Mouse (Mus musculus) c-Kit-positive CD71-positive TER-119-negative erythroid progenitor cells, embryonic 14.5 days (primary cell): ENCODE results near the gene Rbm41.

Source experiments
- DNase-seq: peaks from one replicate; pipeline ENCODE4 v3.0.0-alpha.2; 2013; ENCODE audit warnings: low read depth

Rbm41 gene

DNA sequence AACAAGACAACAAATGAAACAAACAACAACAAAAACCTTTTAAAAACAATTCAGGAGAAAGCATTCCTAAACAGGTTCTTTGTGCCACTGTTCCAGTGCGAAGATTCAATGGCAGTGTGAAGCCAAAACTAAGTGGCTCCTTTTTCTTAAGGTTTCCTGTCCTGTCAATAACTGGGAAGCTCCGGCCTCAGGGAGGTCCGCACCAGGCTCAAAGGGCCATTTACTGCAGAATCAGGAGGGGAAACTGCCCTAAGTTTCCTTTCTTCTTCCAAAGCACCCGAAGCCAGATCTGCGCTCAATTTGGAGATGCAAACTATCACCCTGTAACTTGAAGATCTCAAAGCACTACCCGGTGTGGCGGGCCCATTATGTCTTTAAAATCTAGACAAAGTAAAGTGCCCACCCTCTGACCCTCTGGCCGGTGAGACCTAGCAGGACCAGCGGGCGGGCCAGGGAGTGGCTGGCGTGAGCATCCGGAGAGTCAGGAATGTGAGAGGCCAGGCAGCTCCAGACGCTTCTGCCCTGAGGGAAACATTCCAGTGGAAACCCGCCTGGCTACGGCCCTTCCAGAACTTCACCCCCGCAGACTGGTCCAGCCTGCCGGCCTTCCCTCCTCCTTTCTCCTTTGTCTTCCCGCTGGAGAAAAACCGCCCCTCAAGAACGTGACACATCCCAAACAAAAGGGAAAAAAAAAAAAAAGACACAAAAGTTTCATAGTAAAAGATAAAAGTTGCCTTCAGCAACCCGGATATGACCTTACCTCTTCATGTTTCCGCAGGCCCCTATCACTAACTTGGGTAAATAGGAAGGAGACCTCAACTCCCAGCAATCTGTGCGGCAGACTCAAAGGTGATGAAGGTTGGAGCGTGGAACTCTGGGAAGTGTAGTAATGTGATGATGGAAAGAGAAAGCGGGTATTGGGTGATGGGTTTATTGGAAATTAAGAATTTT, at the start of gene Rbm41:
Gene Rbm41, minus strand, starts transcription at position 856 of the 951 bp plus-strand sequence.
- DNase-seq: no peak

DNA sequence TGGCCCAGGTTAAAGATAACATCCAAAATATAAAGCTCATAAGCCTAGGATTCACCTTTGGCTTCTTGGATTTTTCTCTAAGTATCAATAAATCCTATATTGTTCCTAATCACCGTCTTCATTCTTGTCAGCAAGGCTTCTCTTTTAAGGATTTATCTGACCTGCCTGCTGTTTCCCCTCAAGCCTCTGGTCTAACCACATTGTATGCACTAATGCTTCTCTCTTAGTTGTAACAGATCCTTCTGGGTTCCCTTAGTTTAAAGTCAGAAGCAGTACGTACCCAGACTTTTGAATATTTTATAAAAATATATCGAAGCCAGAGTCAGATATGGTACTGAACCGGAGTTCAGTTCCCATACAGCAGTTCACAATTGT, 283 bp upstream of the Rbm41 start:
- DNase-seq: no peak

DNA sequence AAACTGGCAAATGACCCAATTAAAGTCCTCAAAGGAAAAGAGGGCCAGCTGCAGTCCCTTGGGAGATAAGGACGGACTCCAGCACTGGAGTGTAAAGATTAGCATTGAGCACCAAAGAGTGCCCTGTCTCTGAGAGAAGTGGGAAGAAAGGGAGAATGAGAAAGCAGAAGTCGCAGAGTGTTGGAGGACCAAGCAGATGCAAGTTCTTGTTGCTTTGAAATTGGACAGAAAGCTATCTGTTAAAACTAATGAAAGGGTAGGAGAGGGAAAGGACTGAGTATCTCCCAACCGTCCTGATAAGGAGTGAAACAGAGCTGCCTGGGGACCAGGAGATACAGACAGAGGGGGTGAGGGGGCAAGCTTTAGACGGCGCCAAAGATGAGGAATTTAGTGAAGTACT, 16.3 kb downstream of the Rbm41 start:
- no peak for DNase-seq

DNA sequence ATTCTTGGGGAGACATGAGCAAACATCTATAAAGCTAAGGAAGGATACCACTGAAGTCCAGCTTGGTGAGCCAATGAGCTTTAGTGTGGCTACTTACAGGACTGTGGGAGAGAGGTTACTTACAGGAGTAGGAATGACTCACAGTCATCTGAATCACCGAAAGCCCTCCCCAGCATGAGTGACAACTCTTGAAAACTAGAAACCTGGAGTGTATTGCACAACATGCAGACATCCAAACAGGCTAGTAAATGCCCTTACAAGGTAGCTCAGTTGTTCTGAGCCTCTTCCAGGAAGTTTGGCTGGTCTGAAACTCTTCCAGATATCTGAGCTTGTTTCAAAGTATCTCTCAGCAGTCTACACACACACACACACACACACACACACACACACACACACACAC, 64.9 kb downstream of the Rbm41 start:
- no peak for DNase-seq

DNA sequence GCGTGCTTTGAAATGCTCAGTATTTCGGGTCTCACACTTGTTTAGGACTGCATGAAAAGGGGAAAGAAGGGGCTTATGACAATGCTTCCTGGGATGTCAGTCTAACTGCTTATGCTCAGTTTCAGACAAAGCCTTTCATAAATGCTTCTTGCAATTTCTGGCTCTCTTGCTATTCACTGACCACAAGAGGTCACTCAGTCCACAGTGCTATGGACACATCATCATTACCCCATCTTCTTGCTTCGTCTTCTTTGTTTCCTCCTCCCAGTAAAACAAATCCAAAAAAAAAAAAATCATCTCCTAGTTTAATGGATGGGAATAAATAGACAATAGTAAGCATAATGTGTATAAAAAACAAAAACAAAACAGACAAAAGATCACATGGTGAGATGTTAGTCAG, 65.9 kb downstream of the Rbm41 start:
- no peak for DNase-seq

DNA sequence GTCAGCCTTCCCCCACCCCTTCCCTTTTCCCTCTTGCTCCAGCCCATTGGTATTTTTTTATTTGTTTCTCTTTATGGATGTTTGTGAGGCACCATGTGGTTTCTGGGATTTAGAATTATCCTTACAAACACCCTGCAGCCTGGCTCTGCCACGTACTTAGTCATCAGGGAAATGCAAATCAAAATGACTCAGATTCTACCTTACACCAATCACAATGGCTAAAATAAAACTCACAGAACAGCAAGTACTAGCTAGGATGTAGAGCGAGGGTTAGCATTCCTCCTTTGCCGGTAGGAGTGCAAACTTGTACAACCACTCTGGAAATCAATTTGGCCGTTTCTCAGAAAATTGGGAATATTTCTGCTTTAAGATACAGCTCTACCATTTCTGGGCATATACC, 77.8 kb downstream of the Rbm41 start:
- DNase-seq: no peak

DNA sequence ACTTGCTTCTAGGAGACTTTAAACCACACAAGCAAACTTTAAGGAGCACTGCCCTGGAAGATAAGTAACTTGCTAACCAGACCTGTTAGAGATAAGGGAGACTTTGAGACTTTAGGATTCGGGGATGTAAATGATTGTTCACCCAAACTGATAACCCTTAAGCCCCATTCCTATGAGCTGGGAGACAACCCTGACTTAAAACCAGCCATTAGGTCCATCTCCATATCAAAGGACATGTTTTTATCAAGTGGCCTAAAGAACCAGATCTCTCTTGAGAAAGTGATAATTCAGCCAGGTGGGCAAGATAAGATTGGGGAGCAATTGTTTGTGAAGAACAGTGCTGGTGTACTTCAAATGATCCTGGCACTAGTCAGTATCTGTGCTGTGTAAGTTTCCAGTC, 107.0 kb downstream of the Rbm41 start:
- DNase-seq: no peak

DNA sequence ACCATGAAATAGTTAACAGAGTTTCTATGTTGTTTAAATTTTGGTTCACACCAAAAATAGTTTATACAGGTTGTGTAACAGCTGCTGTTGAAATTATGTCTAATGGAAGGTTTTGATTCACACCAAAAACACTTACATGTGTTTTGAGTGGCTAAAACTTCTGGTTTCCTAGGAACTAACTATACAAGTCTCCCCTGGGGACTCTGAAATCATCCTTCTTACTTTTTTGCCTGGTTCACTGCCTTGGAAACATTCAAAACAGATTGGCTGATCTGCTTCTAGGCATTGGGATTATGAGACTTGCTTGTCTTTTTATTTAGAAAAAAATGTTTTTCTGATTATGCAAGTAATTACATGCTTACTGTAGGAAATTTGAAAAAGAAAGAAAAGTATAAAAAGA, 115.2 kb downstream of the Rbm41 start:
- no peak for DNase-seq

DNA sequence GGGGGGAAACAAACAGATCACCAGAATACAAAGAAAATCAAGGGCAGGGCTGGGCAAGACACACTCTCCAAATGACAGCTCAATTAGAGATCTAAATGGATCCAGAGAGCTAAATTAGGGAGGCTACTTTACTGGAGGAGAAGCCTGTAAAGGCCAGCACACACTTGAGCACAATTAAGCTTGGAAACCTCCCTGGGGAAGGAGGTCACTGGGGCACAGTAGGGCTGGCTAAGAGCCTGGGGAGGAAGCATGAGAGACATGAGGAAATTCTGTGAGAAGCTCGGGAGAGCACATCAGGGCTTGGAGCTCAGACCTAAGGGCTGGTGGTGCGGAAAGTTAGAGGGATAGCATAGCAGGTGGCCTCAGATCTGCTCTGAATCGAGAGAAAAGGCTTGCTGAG, 120.5 kb downstream of the Rbm41 start:
- DNase-seq: no peak

DNA sequence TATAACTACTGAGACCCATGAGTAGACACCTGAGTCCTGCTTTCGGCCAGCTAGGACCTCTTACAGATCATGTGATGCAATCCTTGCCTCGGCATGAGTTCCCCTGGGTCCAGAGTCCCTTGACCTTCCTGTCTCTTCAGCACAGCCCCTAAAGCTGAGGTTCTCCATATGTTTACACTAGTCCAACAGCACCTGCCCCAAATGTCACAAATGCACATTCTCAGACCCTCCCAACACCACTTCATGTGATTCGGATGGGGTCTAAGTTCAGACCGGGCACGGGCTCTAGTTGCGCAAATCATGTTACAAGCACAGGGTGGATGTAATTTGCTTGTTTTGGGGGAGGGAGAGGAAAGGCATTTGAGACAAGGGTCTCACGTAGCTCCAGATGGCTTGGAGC, 121.3 kb downstream of the Rbm41 start:
- DNase-seq: no peak

DNA sequence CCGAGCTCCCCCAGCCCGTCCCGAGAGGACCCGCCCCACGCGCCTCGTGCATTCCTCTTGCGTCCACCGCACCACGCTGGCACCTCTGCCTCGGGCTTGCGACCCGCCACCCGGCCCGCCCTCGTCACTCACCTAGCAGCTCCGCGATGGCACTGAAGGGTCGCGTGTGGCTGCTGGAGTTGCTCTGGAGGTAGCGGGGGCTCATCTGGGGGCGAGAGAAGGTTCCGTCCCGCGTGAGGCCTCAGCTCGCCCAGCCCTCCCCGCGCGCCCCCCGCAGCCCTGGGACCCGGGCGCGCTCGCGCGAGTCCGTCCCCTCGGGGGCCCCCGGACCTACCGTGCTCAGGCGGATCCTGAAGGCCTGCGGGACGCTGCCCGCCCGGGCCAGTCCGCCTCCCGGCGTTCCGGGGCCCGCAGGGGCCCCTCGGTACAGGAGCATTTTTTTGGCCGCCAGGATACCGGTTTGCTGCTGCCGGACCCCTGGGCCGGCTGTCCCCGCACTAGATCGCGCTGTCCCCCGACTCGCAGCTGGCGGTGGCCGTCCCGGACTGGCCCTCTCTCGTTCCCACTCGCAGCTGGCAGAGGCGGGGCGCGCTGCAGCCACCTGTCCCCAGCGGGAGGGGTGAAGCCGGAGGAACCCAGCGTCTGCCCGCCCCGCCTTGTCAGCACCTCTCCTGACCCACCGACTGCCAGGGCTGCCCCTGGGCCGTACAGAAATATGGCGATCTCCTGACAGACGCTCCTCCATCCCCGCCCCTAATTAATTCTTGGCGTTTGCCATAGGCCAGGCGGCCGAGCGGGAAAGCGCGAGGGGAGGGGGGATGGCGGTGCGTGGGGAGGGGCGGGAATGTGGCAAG, 127.2 kb downstream of the Rbm41 start, which contains the start of gene Morc4:
Gene Morc4, minus strand, starts transcription at position 740 of the 854 bp plus-strand sequence.
- no peak for DNase-seq

DNA sequence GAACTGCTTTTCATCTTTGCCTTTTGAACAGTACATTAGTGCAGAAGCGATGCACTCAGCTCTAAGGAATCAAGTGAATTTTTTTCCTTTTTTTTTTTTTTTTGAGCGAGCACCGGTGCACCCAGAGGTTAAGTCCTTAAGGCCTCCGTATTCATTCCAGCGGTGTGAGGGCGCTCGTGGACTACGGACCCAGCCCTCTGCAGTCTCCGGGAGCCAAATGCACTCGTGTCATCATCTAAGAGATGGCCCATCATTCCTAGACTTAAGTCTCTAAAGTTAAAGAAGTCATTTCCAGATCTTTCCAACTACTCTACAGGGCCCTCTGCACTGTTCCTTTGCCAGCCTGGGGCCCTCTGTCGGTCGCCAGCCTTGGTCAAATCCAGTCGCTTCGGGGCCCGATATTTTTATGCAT, 128.1 kb downstream of the Rbm41 start:
- DNase-seq: peak; percentile 13

DNA sequence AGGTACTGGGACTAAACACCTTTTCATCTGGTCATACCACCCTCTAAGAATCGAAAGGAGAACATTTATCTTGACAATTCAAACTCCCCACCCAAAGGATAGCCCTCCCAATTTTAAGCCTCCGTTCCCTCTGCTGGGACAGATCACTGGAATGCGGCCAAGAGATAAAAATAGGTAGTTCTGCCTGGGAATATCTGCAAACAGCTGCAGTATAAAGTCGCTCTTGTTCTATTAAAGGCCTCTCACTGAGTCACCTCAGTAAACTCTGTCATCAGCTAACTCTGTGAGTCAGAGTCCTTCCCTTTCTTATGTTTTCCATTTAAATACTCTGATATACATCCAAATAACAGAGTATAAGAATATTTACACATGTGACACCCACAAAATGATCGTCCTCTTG, 139.0 kb downstream of the Rbm41 start:
- DNase-seq: no peak

DNA sequence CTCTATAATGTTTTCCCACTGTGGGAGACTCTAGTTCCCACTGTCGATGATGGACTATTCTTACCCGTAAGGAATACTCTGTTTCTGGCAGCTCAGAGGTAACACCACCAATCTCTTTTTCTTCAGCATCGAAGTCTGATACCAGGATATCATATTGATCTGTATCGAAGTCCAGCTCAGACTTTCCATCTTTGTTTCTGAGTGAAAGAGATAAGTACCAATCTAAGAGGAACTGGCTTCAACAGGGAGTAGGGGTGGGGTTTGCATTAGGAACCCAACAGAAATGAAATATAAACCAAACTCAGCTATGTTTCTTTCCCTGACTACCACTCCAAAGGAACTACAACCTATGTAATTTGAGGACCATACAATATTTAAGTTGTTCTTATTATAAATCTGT, 143.6 kb downstream of the Rbm41 start:
- no peak for DNase-seq

DNA sequence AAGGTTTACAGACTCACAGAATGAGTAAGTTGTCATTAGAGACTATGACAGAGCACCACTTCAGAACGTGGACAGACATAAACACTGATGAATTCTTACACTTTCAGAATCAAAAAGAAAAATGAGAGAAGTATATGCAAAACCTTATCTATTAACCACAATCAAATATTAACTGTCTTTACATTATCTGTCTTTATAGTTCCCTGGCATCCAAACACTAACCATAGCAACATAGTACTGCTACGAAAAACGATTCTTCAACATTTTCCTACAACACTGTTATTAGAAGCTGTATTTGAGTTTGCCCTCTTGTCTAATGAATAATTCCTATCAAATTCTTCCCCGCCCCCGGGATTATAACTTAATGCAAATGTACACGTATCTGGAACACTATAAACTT, 157.3 kb downstream of the Rbm41 start:
- DNase-seq: no peak
